Mouse (Mus musculus) small intestine, adult 2 months (tissue): ENCODE data around the gene Tmem132d.

ENCODE experiments used
- CTCF ChIP-seq: fragments of 200-500 bp; IDR thresholded peaks from 2 replicates; pipeline ENCODE4 v1.5.1; 2012; ENCODE audit warnings: low read depth, mild to moderate bottlenecking, control low read depth, inconsistent platforms, low read length, moderate library complexity, mixed read lengths; ENCODE audit not compliant: insufficient replicate concordance, insufficient read length; ENCODE audit errors: extremely low read depth
- POLR2A ChIP-seq: fragments of 200-500 bp; IDR thresholded peaks from 2 replicates; pipeline ENCODE4 v1.6.1; 2012; ENCODE audit warnings: low read depth, mild to moderate bottlenecking, control low read depth, inconsistent platforms, low read length, moderate library complexity

DNA sequence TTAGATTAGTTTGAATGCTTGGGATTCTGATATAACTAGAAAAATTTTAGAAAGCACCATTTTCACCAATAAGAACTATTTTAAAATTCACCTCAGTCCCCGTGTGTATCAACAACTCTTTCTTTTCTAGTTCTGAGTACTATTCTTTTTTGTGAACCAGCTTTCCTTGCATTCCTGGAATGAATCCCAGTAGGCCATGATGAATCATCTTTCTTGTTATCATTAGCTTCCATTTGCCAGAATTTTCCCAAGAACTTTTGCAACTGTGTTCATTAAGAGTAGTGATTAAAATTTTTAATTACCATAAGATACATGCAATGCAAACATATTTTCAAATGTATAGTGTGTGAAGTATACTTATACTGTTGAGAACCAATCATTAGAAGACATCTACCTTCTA, 537.7 kb downstream of the Tmem132d start:
- no peak for TF ChIP-seq POLR2A
- no peak for TF ChIP-seq CTCF
